Mouse (Mus musculus): ENCODE results near the gene Arl4d. TPM values are rescaled to one million over a fixed set of nuclear protein-coding genes. Genes with fewer than 3 reads are reported as not detected.

Arl4d gene
- total and polyA plus RNA-seq, 3 experiments = 0.59 to 1.2 (median 0.81) TPM

- dilution Hi-C loops (cut with MboI; ENCODE audit: extremely low pct_ligation_motif_present, extremely low pct_unique_long_range_greater_than_20kb, low sequenced_read_pairs) = no loop called here
- in situ Hi-C loops (cut with MboI; ENCODE audit: low pct_ligation_motif_present, low pct_unique_long_range_greater_than_20kb, low sequenced_read_pairs) = no loop called here
- Histone ChIP-seq H3K4me1 (ENCODE audit: control insufficient read depth in 1 of 2, insufficient read depth in 2 of 2) (peaks cover 4 to 20% of the 10 kb centered on the region in 2 experiments; a peak in 3 of 4 replicates), H3K9ac (ENCODE audit: insufficient read depth, low read depth) (no peak overlapping the region), H3K4me3 (replicated peaks in 1 of 3; ENCODE audit: low read depth in 2 of 3, low read length in 2 of 3, poor library complexity in 1 of 3) (no peak overlapping the region), H3K36me3 (replicated peaks in 1 of 2; ENCODE audit: control insufficient read depth in 1 of 2, insufficient read depth in 1 of 2, low read length in 1 of 2) (no peaks in the 10 kb centered on the region), H3K27ac (ENCODE audit: insufficient read depth, low read depth) (no peak overlapping the region; the same call in 1 of the 2 replicates), H3K79me2 (replicated peaks; ENCODE audit: control insufficient read depth, extremely low read depth, insufficient read depth, poor library complexity, severe bottlenecking) (no peaks in the 10 kb centered on the region), H3K27me3 (replicated peaks) (peaks cover 41% of the 10 kb centered on the region), H3K4me2 (ENCODE audit: insufficient read depth, low read depth, poor library complexity, severe bottlenecking) (peak overlapping the region; percentile 9; the same call in 1 of the 2 replicates), H3K9me3 (replicated peaks; ENCODE audit: low read length) (peaks cover 7% of the 10 kb centered on the region)
- DNase-seq (ENCODE audit: extremely low read depth) = peak; percentile 97
- peak; percentile 46 to 97 for TF ChIP-seq CTCF (conservative IDR thresholded peaks at IDR 0.05 in 1 of 2, IDR thresholded peaks at IDR 0.05 in 1 of 2; ENCODE audit: low read depth in 2 of 2, low read length in 2 of 2)
- TF ChIP-seq RCOR1 (conservative IDR thresholded peaks at IDR 0.05; ENCODE audit: low read depth, low read length) = no peak; the same call in none of the 2 replicates
- TF ChIP-seq HCFC1 (IDR thresholded peaks at IDR 0.05; ENCODE audit: low read depth, low read length) = no peak
- TF ChIP-seq RAD21 (IDR thresholded peaks at IDR 0.05; ENCODE audit: low read depth, low read length) = peak; percentile 82
- TF ChIP-seq POLR2A (IDR thresholded peaks at IDR 0.05; ENCODE audit: low read depth, low read length) = peak; percentile 39; the same call in 1 of the 2 replicates
- no peak for TF ChIP-seq KAT2A (IDR thresholded peaks at IDR 0.05; ENCODE audit: insufficient replicate concordance, low read length)
- peak; percentile 36; the same call in 1 of the 2 replicates for TF ChIP-seq MEF2A (IDR thresholded peaks at IDR 0.05; ENCODE audit: borderline replicate concordance, low read depth, low read length)
- no peak; the same call in 1 of the 2 replicates for TF ChIP-seq NELFE (IDR thresholded peaks at IDR 0.05; ENCODE audit: low read depth, low read length)
- no peak for TF ChIP-seq NRF1 (IDR thresholded peaks at IDR 0.05; ENCODE audit: low read depth, low read length)
- no peak for TF ChIP-seq MAZ (IDR thresholded peaks at IDR 0.05; ENCODE audit: low read depth, low read length)
- no peak for TF ChIP-seq ZKSCAN1 (IDR thresholded peaks at IDR 0.05; ENCODE audit: borderline replicate concordance, low read depth, low read length)
- peak; percentile 4; the same call in 1 of the 2 replicates for TF ChIP-seq MAX (IDR thresholded peaks at IDR 0.05; ENCODE audit: low read length)
- no peak for TF ChIP-seq USF1 (IDR thresholded peaks at IDR 0.05; ENCODE audit: low read depth, low read length)
- peak; percentile 11; the same call in 1 of the 2 replicates for TF ChIP-seq TCF12 (IDR thresholded peaks at IDR 0.05; ENCODE audit: low read depth, low read length)
- TF ChIP-seq MXI1 (IDR thresholded peaks at IDR 0.05; ENCODE audit: low read depth, low read length) = 0 out of 2 replicates have a peak, but pooled peaks have one; percentile 11
- no peak for TF ChIP-seq TBP (conservative IDR thresholded peaks at IDR 0.05; ENCODE audit: low read depth, low read length)
- TF ChIP-seq ETS1 (conservative IDR thresholded peaks at IDR 0.05; ENCODE audit: low read depth, low read length) = no peak
- TF ChIP-seq CHD1 (IDR thresholded peaks at IDR 0.05; ENCODE audit: low read depth, low read length) = no peak
- no peak for TF ChIP-seq USF2 (conservative IDR thresholded peaks at IDR 0.05; ENCODE audit: low read depth, low read length)
- TF ChIP-seq ZC3H11A (IDR thresholded peaks at IDR 0.05; ENCODE audit: low read depth, low read length) = peak; percentile 59; the same call in 1 of the 2 replicates
- no peak for TF ChIP-seq MAFK (IDR thresholded peaks at IDR 0.05; ENCODE audit: insufficient replicate concordance, low read length)
- no peak for TF ChIP-seq PAX5 (IDR thresholded peaks at IDR 0.05; ENCODE audit: low read length)
- TF ChIP-seq ZMIZ1 (IDR thresholded peaks at IDR 0.05; ENCODE audit: low read depth, low read length) = peak; percentile 74
- no peak for TF ChIP-seq CHD2 (IDR thresholded peaks at IDR 0.05; ENCODE audit: low read length)
- TF ChIP-seq JUND (conservative IDR thresholded peaks at IDR 0.05; ENCODE audit: low read depth, low read length) = peak; percentile 68
- peak; percentile 9; the same call in 1 of the 2 replicates for TF ChIP-seq E2F4 (IDR thresholded peaks at IDR 0.05; ENCODE audit: insufficient replicate concordance, low read depth, low read length)
- TF ChIP-seq MYC (IDR thresholded peaks at IDR 0.05; ENCODE audit: low read depth, low read length) = peak; percentile 73; the same call in 1 of the 2 replicates
- no peak; the same call in 1 of the 2 replicates for TF ChIP-seq ZNF384 (IDR thresholded peaks at IDR 0.05; ENCODE audit: low read depth, low read length)
- TF ChIP-seq ELF1 (IDR thresholded peaks at IDR 0.05; ENCODE audit: low read depth, low read length) = no peak
- TF ChIP-seq GABPA (IDR thresholded peaks at IDR 0.05; ENCODE audit: insufficient replicate concordance, low read depth, low read length) = no peak
- no peak; the same call in 1 of the 2 replicates for TF ChIP-seq UBTF (IDR thresholded peaks at IDR 0.05; ENCODE audit: low read depth, low read length)
- no peak; the same call in 1 of the 2 replicates for TF ChIP-seq BHLHE40 (IDR thresholded peaks at IDR 0.05; ENCODE audit: low read depth, low read length)
- peak; percentile 52; the same call in 1 of the 2 replicates for TF ChIP-seq POLR2AphosphoS2 (IDR thresholded peaks at IDR 0.05; ENCODE audit: low read depth, low read length)
- no peak; the same call in none of the 2 replicates for TF ChIP-seq IRF4 (IDR thresholded peaks at IDR 0.05; ENCODE audit: low read depth, low read length)
- peak; percentile 94 for TF ChIP-seq SMC3 (IDR thresholded peaks at IDR 0.05; ENCODE audit: low read depth, low read length)
- 0 out of 2 replicates have a peak, but pooled peaks have one; percentile 61 for TF ChIP-seq SIN3A (IDR thresholded peaks at IDR 0.05; ENCODE audit: low read length)
- no peak for TF ChIP-seq EP300 (IDR thresholded peaks at IDR 0.05; ENCODE audit: low read length)
- no peak for TF ChIP-seq JUN (IDR thresholded peaks at IDR 0.05; ENCODE audit: insufficient read depth, low read depth, low read length)
Observed at GRCm38 (mm10) chr11:101658751-101659558, 6.4 kb upstream of the Arl4d start.

Measured in CH12.LX (cell line).